Mouse (Mus musculus) adrenal gland, postnatal 14 days (tissue): Measurements from ENCODE around the gene Ltc4s. TPM values are rescaled to one million over a fixed set of nuclear protein-coding genes. Genes with fewer than 3 reads are reported as not detected.

ENCODE experiments used
- DNase-seq: peaks from one replicate; pipeline ENCODE4 v3.0.0; 2021; ENCODE audit warnings: mixed read lengths
- long read RNA-seq, 2 experiments: library from polyadenylated mRNA; stranded (forward); transcript quantifications; one replicate each; pipeline ENCODE4 v2.0.0; 2021
- total RNA-seq: library from RNA; stranded (reverse); gene quantifications from 2 replicates; pipeline ENCODE4 v1.2.3, GENCODE M21; 2021

Ltc4s gene
- 10.4 and 11.3 TPM in 2 replicates for total RNA-seq
- long read RNA-seq, experiment 1, partial matches to known transcripts: 2 of 6 reads
- long read RNA-seq, experiment 1, other reads (novel, unspliced or antisense): 0 of 6 reads
- long read RNA-seq, experiment 2, transcript Ltc4s-202 (5 exons, 649 nt): major isoform, 9 of 11 reads
- long read RNA-seq, experiment 2, partial matches to known transcripts: 1 of 11 reads
- long read RNA-seq, experiment 2, other reads (novel, unspliced or antisense): 1 of 11 reads

- DNase-seq: peak; percentile 57
These were observed at the start of gene Ltc4s for GRCm38 (mm10) chr11:50238324-50238723. Ltc4s (minus strand) TSS chr11:50238616.

GRCm38 (mm10) chr11:50286428-50286827 is 48.0 kb upstream of the Ltc4s start:
- no peak for DNase-seq

DNA sequence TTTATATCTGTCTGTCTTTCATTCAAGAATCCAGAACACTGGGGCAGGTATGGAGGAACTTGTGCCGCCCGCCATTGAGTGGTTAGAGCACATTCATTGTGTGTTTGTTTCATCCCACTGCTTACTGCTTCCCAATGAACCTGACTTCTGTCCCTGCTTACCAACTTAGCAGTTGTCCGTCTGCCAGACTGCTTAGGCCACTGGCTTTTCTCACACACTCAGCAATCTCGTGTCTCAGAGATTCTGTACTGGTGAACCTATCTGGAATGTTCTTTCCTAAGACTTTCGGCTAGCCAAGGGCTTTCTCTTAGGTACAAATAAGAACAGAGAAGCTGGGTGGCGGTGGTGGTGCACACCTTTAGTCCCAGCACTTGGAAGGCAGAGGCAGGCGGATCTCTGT is 47.3 kb upstream of the Ltc4s start:
- DNase-seq: no peak

DNA sequence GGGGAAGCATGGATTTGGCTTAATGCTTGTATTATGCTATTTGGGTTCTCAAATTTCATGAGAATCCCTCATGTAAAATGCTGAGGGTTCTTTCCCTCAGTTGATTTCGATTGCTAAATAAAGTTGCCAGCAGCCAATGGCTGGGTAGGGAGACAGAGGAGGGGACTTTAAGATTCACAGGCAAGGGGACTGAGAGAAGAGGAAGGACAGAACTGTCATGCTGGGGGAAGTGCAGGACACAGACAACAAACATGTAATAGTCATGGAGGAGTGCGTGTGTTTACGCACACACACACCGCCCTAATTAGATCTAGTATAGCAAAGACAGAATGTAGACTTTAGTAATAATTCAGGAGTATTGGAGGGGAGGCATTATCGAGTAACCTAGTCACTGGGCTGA is 46.8 kb upstream of the Ltc4s start:
- no peak for DNase-seq

GRCm38 (mm10) chr11:50280053-50280452 is 41.6 kb upstream of the Ltc4s start:
- DNase-seq: no peak

GRCm38 (mm10) chr11:50279005-50279404 is 40.6 kb upstream of the Ltc4s start:
- DNase-seq: no peak

DNA sequence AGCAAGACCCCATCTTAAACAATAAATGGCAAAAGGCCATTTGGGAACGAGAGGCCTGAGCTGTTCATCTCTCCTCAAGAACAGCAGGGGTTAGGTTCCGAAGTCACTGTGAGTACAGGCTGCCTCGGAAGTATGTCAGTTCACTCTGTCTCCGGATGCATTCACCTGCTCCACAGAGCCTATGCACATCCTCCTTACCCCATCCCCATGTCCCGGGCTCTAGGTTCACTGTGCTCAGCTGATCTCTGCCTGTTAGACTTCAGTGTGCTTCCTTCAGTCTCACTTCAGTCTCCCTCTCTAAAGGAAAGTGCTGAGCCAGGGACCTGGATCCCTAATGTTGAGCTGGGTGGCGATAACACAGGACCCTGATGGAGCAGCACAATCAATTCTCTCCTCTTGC is 39.3 kb upstream of the Ltc4s start:
- DNase-seq: no peak

DNA sequence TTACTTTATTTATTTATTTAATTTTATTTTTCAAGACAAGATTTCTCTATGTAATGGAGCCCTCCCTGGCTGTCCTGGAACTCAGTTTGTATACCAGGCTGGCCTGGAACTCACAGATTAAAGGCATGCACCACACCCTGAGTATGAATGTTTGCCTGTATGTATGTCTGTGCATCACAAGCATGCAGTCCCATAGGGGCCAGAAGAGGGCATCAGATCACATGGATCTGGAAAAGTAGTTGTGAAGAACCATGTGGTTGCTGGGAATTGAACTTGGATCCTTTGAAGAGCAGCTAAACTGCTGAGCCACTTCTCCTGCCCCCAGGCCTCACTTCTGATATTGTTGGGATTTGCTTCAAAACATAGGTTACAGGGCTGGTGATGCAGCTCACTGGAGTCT is 38.6 kb upstream of the Ltc4s start:
- no peak for DNase-seq

- DNase-seq: no peak
These were observed 37.2 kb upstream of the Ltc4s start for GRCm38 (mm10) chr11:50275568-50276151.

DNA sequence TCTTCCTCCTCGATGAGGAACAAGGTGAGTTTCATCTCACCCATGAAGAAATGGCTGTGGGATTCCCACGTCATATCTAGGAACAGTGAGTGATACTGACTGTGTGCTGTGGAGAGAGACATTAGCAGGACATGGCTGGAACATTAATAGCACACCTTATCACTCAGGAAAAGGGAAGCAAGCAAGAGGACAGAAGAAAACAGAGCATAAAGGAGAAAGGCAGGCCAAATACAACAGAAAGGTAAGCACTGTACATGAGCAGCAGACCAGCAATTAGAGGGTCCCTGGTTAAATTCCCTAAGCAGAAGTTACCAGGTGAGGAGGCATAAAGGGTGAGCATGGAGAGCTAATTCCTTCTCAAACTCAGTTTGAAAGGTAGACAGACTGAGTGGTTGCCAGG is 36.7 kb upstream of the Ltc4s start:
- no peak for DNase-seq

- peak; percentile 4 for DNase-seq
These were observed 34.4 kb upstream of the Ltc4s start for GRCm38 (mm10) chr11:50272819-50273218.

DNA sequence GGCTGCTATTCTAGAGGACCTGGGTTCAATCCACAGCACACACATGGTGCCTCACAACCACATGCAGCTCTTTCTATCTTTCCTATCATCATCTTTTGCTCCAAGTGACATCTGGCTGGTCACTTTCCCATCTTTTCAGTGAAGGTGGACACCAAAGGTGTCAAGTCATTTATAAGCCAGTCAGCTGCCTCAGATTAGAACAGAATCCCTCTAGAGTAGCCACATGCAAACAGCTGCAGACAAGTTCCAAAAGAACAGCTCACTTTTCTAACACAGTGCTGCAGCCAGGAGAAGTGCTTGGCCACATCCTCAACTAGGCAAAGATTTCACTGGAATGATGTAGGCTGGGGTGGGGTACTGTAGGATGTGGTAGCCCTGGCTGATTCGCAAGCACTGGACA is 31.5 kb upstream of the Ltc4s start:
- no peak for DNase-seq

GRCm38 (mm10) chr11:50269163-50269562 is 30.7 kb upstream of the Ltc4s start:
- peak; percentile 59 for DNase-seq

DNA sequence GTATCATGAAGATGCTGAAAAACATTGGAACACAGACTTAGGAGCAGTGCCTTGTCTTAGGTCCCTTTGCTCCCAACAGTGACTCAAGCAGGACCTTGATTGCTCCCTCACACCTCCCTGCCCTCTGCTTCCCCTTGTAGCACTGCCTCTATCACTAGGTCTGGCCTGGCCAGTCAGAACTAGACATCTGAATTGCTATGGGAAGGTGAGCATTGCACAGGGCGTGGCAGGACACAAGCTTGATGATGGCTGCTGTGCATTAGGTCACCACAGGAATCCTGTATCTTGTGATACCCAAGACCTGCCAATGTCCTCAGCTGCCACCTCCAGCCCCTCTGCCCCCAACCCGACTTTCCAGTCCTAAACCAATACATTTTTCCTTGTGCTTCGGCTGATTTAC is 28.6 kb upstream of the Ltc4s start:
- DNase-seq: no peak

- DNase-seq: no peak
These were observed 27.5 kb upstream of the Ltc4s start for GRCm38 (mm10) chr11:50265931-50266330.

- no peak for DNase-seq
These were observed 24.8 kb upstream of the Ltc4s start for GRCm38 (mm10) chr11:50263198-50263597.

- peak; percentile 49 for DNase-seq
These were observed 23.6 kb upstream of the Ltc4s start for GRCm38 (mm10) chr11:50262020-50262419.

DNA sequence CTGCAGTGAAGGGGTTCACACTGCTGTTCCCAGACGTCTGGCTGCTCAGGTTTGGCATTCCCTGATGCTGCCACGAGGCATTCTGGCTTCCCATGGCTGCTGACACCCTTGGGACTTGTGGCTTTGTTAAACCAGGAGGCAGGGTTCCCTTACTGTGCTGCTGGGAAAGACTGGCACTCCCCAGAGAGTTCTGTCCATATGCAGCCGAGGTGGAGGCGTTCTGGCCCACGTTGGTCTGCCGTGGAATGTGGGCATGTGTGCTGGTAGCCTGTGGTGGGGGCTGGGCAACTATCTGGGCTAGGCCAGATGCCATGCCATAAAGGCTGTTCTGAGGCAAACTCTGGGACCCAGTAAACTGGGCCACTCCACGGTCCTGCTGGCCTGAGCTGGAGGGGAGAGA is 19.9 kb upstream of the Ltc4s start:
- no peak for DNase-seq

- DNase-seq: no peak
These were observed 18.2 kb upstream of the Ltc4s start for GRCm38 (mm10) chr11:50256615-50257014.

DNA sequence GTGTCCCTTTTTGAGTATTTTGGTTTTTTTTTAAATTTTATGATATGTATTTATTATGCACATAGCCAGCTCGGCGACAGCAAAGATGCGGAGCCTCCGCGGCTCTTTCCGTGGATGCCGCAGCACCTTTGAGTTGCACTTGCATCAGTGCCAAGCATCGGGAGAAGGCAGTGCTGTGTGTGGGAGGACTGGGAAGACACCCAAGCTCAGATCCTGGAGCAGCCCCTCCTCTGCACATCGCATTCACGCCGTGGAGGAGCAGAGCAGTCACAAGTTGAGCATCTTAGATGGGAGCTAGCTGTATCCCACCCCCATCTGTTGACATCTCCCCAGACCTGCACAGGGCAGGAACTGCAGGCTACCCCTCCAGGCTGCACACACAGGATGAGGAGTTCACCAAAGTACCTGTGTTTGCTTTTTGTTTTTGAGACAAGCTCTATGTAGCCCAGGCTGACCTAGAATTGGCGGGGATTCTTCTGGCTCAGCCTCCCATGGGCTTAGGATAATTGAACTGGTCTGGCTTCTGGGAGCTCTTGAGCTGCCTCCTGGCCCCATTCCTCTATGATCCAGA is 15.7 kb upstream of the Ltc4s start:
- no peak for DNase-seq

- no peak for DNase-seq
These were observed 15.0 kb upstream of the Ltc4s start for GRCm38 (mm10) chr11:50253393-50253792.

- no peak for DNase-seq
These were observed 14.4 kb upstream of the Ltc4s start for GRCm38 (mm10) chr11:50252684-50253265.

- no peak for DNase-seq
These were observed 13.8 kb upstream of the Ltc4s start for GRCm38 (mm10) chr11:50252166-50252565.
